Mouse (Mus musculus): ENCODE results near the gene Gm6169.

DNA sequence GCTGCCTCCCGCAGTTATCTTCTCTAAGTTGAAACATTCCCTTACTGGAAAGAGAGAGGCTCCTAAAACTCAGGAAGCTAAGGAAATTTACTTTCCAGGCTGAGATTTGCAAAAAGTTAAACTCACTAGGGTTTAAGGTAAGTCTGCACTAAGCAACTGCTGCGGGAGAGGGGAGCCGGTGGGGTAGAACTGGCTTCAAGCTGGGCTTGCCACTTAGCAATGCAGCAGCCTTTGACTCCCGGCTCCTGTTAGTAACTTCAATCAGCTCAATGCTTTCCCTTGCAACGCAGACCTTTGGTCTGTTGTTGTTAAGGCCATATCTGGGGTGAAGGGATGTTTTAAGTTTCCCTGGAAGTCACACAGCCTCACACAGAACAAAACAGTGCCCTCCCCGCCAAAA, 31.3 kb downstream of the Gm6169 start:
- no peak for TF ChIP-seq TAL1 (IDR thresholded peaks at IDR 0.05; ENCODE audit: low read length)
- TF ChIP-seq GATA1 (IDR thresholded peaks at IDR 0.05; ENCODE audit: low read length) = no peak
